ENCODE assay signal across 19 mouse cellular contexts in the genomic region with DNA sequence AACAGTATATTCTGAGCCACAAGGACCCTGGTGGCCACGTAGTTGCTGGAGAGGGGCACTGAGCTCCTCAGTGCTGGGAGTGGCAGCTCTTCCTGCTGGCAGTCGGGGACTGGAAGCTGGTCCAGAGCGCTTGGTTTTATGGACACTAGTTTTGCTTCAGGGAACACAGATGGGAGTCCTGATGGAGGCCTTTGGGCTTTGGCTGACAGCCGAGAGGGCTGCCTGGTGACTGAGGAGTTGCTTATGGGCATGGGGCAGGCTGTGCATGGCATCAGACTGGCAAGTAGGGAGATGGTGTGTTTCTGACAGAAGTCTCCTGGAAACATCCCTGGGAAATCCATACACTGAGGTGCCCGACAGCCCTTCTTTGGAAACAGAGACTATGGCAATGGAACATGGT. TPM values are rescaled to one million over a fixed set of nuclear protein-coding genes. Genes with fewer than 3 reads are reported as not detected.
DNase-seq lines count a peak whose midpoint lies in the region; TF ChIP-seq lines count a peak whose summit lies in the region.
"Had no signal": no experiment of that assay in that cellular context is flagged by ENCODE, and none has a peak within 500 bp of the region (broad histone marks: within the 10 kb centered on the region; RNA-seq: fewer than 3 reads in every experiment).

No protein-coding gene starts in this region.

- no peaks in the 10 kb centered on the region for H3K36me3 ChIP-seq in kidney, adult 2 months (ENCODE audit: control insufficient read depth, insufficient read depth, low read length)
- H3K36me3 ChIP-seq: embryonic facial prominence, embryonic 10.5 days; heart, embryonic 10.5 days; intestine, embryonic 15.5 days had no signal

- no peak for TF ChIP-seq POLR2A in kidney, adult 2 months (IDR thresholded peaks at IDR 0.05; ENCODE audit: low read depth, low read length)

- no peak overlapping the region for H3K27ac ChIP-seq in kidney, adult 2 months (ENCODE audit: insufficient read depth, low read depth, low read length)
- H3K27ac ChIP-seq: embryonic facial prominence, embryonic 10.5 days; forebrain, embryonic 13.5 days; heart, embryonic 10.5 days; hindbrain, embryonic 14.5 days; intestine, embryonic 15.5 days had no signal

- no peaks in the 10 kb centered on the region for H3K27me3 ChIP-seq in kidney, adult 2 months (replicated peaks; ENCODE audit: control insufficient read depth, insufficient read depth, low read length)
- H3K27me3 ChIP-seq: intestine, embryonic 15.5 days had no signal

- no peak for TF ChIP-seq CTCF in kidney, adult 2 months (conservative IDR thresholded peaks at IDR 0.05; ENCODE audit: insufficient read depth, insufficient read length, low read depth, low read length)

- intact Hi-C loops in left cerebral cortex, postnatal 4 days (cut with DNase I) = no loop called here

- WGBS in kidney, adult 2 months = 83% methylated on average over 5 of the region's 5 CpGs

- H3K4me3 ChIP-seq in kidney, adult 2 months (ENCODE audit: insufficient read depth, low read depth, low read length) = no peak overlapping the region
- H3K4me3 ChIP-seq: embryonic facial prominence, embryonic 10.5 days; forebrain, embryonic 13.5 days; heart, embryonic 10.5 days; intestine, embryonic 15.5 days had no signal

- DNase-seq in left cerebral cortex, postnatal 4 days = peak; percentile 71
- no peak for DNase-seq in left cerebral cortex, adult 9 months (ENCODE audit: low spot score in 2 of 2)
- peak; percentile 11 for DNase-seq in cerebellum, adult 8-10 months
- DNase-seq in cerebellum, postnatal 14 days = peak; percentile 60 to 67
- no peak for DNase-seq in B cell, adult 2 months
- no peak for DNase-seq in testis, postnatal 14 days (ENCODE audit: low spot score)
- no peak for DNase-seq in kidney, adult 2 months
- DNase-seq: adrenal gland, adult 2 months; adrenal gland, postnatal 25 days; gastrocnemius, postnatal 10 days; heart, adult 18-20 months; heart, postnatal 14 days; kidney, adult 18-20 months had no signal

- no peaks in the 10 kb centered on the region for H3K4me1 ChIP-seq in kidney, adult 2 months (ENCODE audit: control insufficient read depth, insufficient read depth, low read length)
- H3K4me1 ChIP-seq: embryonic facial prominence, embryonic 10.5 days; forebrain, embryonic 13.5 days; heart, embryonic 10.5 days; intestine, embryonic 15.5 days had no signal

RNA-seq across cellular contexts. Expression of gene Crmp1, which starts 51.4 kb away (rescaled TPM):
- total RNA-seq in left cerebral cortex, postnatal 4 days (2021) = 1,000 to 10,000 TPM; 1,527 to 1,566 TPM
- polyA plus RNA-seq in kidney, adult 2 months (2012; rRNA removed) = 0.57 and 0.59 TPM in 2 replicates
- total RNA-seq: hematopoietic stem cell, adult 5-6 weeks had no signal

Comparison
In these comparisons a context has a peak if more than half of its experiments do, and no peak if none do; other contexts are left out.
1. DNase-seq: peak in left cerebral cortex, postnatal 4 days (single experiment), cerebellum, adult 8-10 months (single experiment) and cerebellum, postnatal 14 days (2 of 2); none in left cerebral cortex, adult 9 months (0 of 2), B cell, adult 2 months (0 of 2), testis, postnatal 14 days (single experiment) and kidney, adult 2 months (single experiment).